8 mouse cellular contexts compared by ENCODE assay signal in the genomic region with DNA sequence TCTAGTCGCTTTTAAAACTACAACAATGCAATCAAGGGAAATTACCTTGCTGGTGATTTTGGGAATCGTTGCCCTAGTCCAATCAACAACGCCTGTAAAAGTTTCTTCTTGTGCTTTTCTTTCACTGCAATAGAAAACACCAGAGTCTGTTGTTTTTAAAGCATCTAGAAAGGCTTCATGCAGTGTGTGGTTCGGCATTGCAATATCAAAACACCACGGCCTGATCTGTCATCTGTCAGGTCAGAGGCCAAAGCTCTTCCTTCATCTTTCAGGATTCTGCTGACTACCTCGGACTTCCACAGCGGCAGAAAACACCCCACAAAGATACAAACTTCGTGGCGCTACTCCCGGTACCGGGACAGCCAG. TPM values are rescaled to one million over a fixed set of nuclear protein-coding genes. Genes with fewer than 3 reads are reported as not detected.
DNase-seq lines count a peak whose midpoint lies in the region; ATAC-seq lines count a peak whose summit lies in the region.

No protein-coding gene starts in this region.

- peak overlapping the region; percentile 76 for H3K9ac ChIP-seq in neural tube, embryonic 11.5 days (ENCODE audit: low read length)
- H3K9ac ChIP-seq in embryonic facial prominence, embryonic 15.5 days, result peak overlapping the region; percentile 90
- peak overlapping the region; percentile 87 for H3K9ac ChIP-seq in limb, embryonic 13.5 days
- H3K9ac ChIP-seq in stomach, embryonic 15.5 days, result peak overlapping the region; percentile 89

- intact Hi-C loops in left cerebral cortex, postnatal 4 days (cut with DNase I), result loop anchor here (10.0 kb wide), 1 partner anchor 231 kb away; no protein-coding TSS in a partner anchor

- peak overlapping the region; percentile 96 for H3K27ac ChIP-seq in neural tube, embryonic 11.5 days (ENCODE audit: low read depth, low read length)
- H3K27ac ChIP-seq in embryonic facial prominence, embryonic 15.5 days (replicated peaks), result peak overlapping the region; percentile 98
- H3K27ac ChIP-seq in limb, embryonic 13.5 days, result peak overlapping the region; percentile 96
- H3K27ac ChIP-seq in stomach, embryonic 15.5 days, result peak overlapping the region; percentile 97

- H3K9me3 ChIP-seq in neural tube, embryonic 11.5 days (ENCODE audit: control insufficient read depth, low read length), result no peaks in the 10 kb centered on the region
- no peaks in the 10 kb centered on the region for H3K9me3 ChIP-seq in embryonic facial prominence, embryonic 15.5 days (replicated peaks)
- no peaks in the 10 kb centered on the region for H3K9me3 ChIP-seq in limb, embryonic 13.5 days
- H3K9me3 ChIP-seq in stomach, embryonic 15.5 days, result no peaks in the 10 kb centered on the region

- DNase-seq in neural tube, embryonic 11.5 days (ENCODE audit: low spot score), result no peak
- DNase-seq in neural tube, embryonic 10.5 days (ENCODE audit: extremely low spot score, low spot score), result no peak
- no peak for DNase-seq in left cerebral cortex, postnatal 4 days
- DNase-seq in urinary bladder, postnatal 14 days (ENCODE audit: low spot score), result no peak

- peaks cover 8% of the 10 kb centered on the region; the same call in 1 of the 2 replicates for H3K4me1 ChIP-seq in neural tube, embryonic 11.5 days (ENCODE audit: control insufficient read depth, insufficient read depth, low read length)
- peaks cover 6% of the 10 kb centered on the region; the same call in 1 of the 2 replicates for H3K4me1 ChIP-seq in embryonic facial prominence, embryonic 15.5 days
- H3K4me1 ChIP-seq in limb, embryonic 13.5 days, result peaks cover 28% of the 10 kb centered on the region
- H3K4me1 ChIP-seq in stomach, embryonic 15.5 days, result peaks cover 3% of the 10 kb centered on the region; the same call in 1 of the 2 replicates

- 3% methylated on average over 11 of the region's 11 CpGs for WGBS in neural tube, embryonic 11.5 days
- 2% methylated on average over 11 of the region's 11 CpGs for WGBS in embryonic facial prominence, embryonic 15.5 days
- WGBS in limb, embryonic 13.5 days, result 5% methylated on average over 11 of the region's 11 CpGs
- WGBS in stomach, embryonic 15.5 days, result 5% methylated on average over 11 of the region's 11 CpGs

- H3K36me3 ChIP-seq in neural tube, embryonic 11.5 days (ENCODE audit: control insufficient read depth, insufficient read depth, low read length), result no peaks in the 10 kb centered on the region
- H3K36me3 ChIP-seq in embryonic facial prominence, embryonic 15.5 days, result no peaks in the 10 kb centered on the region
- H3K36me3 ChIP-seq in limb, embryonic 13.5 days, result no peaks in the 10 kb centered on the region
- no peaks in the 10 kb centered on the region for H3K36me3 ChIP-seq in stomach, embryonic 15.5 days

- no peak for ATAC-seq in neural tube, embryonic 11.5 days (ENCODE audit: insufficient read depth, low FRiP score, low TSS enrichment)
- ATAC-seq in embryonic facial prominence, embryonic 15.5 days (ENCODE audit: insufficient number of reproducible peaks, low FRiP score, low TSS enrichment, low read depth), result no peak
- ATAC-seq in limb, embryonic 13.5 days (ENCODE audit: low FRiP score, low read depth), result no peak
- no peak for ATAC-seq in stomach, embryonic 15.5 days (ENCODE audit: insufficient read depth, low FRiP score, low read depth)
- no peak for ATAC-seq in megakaryocyte progenitor cell, adult 5-6 weeks (replicated peaks; ENCODE audit: poor library complexity)

- H3K27me3 ChIP-seq in neural tube, embryonic 11.5 days (ENCODE audit: control insufficient read depth, insufficient read depth, low read length), result no peaks in the 10 kb centered on the region
- no peaks in the 10 kb centered on the region for H3K27me3 ChIP-seq in embryonic facial prominence, embryonic 15.5 days
- H3K27me3 ChIP-seq in limb, embryonic 13.5 days, result no peaks in the 10 kb centered on the region
- no peaks in the 10 kb centered on the region for H3K27me3 ChIP-seq in stomach, embryonic 15.5 days (replicated peaks)

- H3K4me2 ChIP-seq in neural tube, embryonic 11.5 days (ENCODE audit: low read depth), result peak overlapping the region; percentile 83
- peak overlapping the region; percentile 87 for H3K4me2 ChIP-seq in embryonic facial prominence, embryonic 15.5 days (replicated peaks)
- peak overlapping the region; percentile 82 for H3K4me2 ChIP-seq in limb, embryonic 13.5 days (replicated peaks)
- peak overlapping the region; percentile 87 for H3K4me2 ChIP-seq in stomach, embryonic 15.5 days

- peak overlapping the region; percentile 84 for H3K4me3 ChIP-seq in neural tube, embryonic 11.5 days (ENCODE audit: low read depth, low read length)
- H3K4me3 ChIP-seq in embryonic facial prominence, embryonic 15.5 days (replicated peaks), result peak overlapping the region; percentile 96
- peak overlapping the region; percentile 70 for H3K4me3 ChIP-seq in limb, embryonic 13.5 days
- peak overlapping the region; percentile 98 for H3K4me3 ChIP-seq in stomach, embryonic 15.5 days (replicated peaks)

RNA-seq across cellular contexts. Expression of a gene that starts 1.2 kb away (rescaled TPM):
- 12.3 and 12.7 TPM in 2 replicates for polyA plus RNA-seq in neural tube, embryonic 11.5 days (2014; fragmentation: Nextera tagmentation; extraction: Ambion mirVana)
- polyA plus RNA-seq in embryonic facial prominence, embryonic 15.5 days (2015; fragmentation: Nextera tagmentation; extraction: Ambion mirVana), result 11.8 and 12.7 TPM in 2 replicates
- 13.9 and 16.5 TPM in 2 replicates for polyA plus RNA-seq in limb, embryonic 13.5 days (2015; fragmentation: Nextera tagmentation; extraction: Ambion mirVana)
- 13.5 and 13.7 TPM in 2 replicates for polyA plus RNA-seq in stomach, embryonic 15.5 days (2015; fragmentation: Nextera tagmentation; extraction: Ambion mirVana)
- 5.9 and 6.1 TPM in 2 replicates for total RNA-seq in megakaryocyte progenitor cell, adult 5-6 weeks (2015)
- 7.1 and 7.5 TPM in 2 replicates for total RNA-seq in megakaryocyte progenitor cell, adult 5-6 weeks (2017)
- 10 to 100 TPM; 31.2 to 31.7 TPM for total RNA-seq in left cerebral cortex, postnatal 4 days (2021)

RNA-seq across cellular contexts. Expression of a gene that starts 27.6 kb away (rescaled TPM):
- not detected in 2 replicates for polyA plus RNA-seq in neural tube, embryonic 11.5 days (2014; fragmentation: Nextera tagmentation; extraction: Ambion mirVana)
- not detected in 2 replicates for polyA plus RNA-seq in embryonic facial prominence, embryonic 15.5 days (2015; fragmentation: Nextera tagmentation; extraction: Ambion mirVana)
- polyA plus RNA-seq in limb, embryonic 13.5 days (2015; fragmentation: Nextera tagmentation; extraction: Ambion mirVana), result not detected in 2 replicates
- not detected in 2 replicates for polyA plus RNA-seq in stomach, embryonic 15.5 days (2015; fragmentation: Nextera tagmentation; extraction: Ambion mirVana)
- total RNA-seq in megakaryocyte progenitor cell, adult 5-6 weeks (2015), result not detected in 2 replicates
- total RNA-seq in megakaryocyte progenitor cell, adult 5-6 weeks (2017), result not detected in 2 replicates
- total RNA-seq in left cerebral cortex, postnatal 4 days (2021), result not detected
